Mouse (Mus musculus) embryonic facial prominence, embryonic 13.5 days (tissue): Measurements from ENCODE around the gene 2410004P03Rik. TPM values are rescaled to one million over a fixed set of nuclear protein-coding genes. Genes with fewer than 3 reads are reported as not detected.

Source experiments
- ATAC-seq: fragments of 200-750 bp; cut with Nextera tagmentation; 2 replicates; pipeline ENCODE4 v1.8.0; 2017; ENCODE audit warnings: low read depth; ENCODE audit not compliant: insufficient number of reproducible peaks, insufficient read depth, low FRiP score, low TSS enrichment
- H3K27ac ChIP-seq: fragments of 300-500 bp; sonication (generic); 2 replicates; pipeline ENCODE4 v1.5.1; 2015; ENCODE audit warnings: moderate library complexity, mild to moderate bottlenecking, inconsistent platforms
- H3K27me3 ChIP-seq: fragments of 300-500 bp; sonication (generic); 2 replicates; pipeline ENCODE4 v1.6.1; 2015; ENCODE audit warnings: mild to moderate bottlenecking, inconsistent platforms
- H3K36me3 ChIP-seq: fragments of 300-500 bp; sonication (generic); 2 replicates; pipeline ENCODE4 v1.6.1; 2015; ENCODE audit warnings: mild to moderate bottlenecking, inconsistent platforms
- H3K4me1 ChIP-seq: fragments of 300-500 bp; sonication (generic); 2 replicates; pipeline ENCODE4 v1.6.1; 2015; ENCODE audit warnings: inconsistent platforms
- H3K4me2 ChIP-seq: fragments of 300-500 bp; sonication (generic); 2 replicates; pipeline ENCODE4 v1.6.1; 2015; ENCODE audit warnings: moderate library complexity, mild to moderate bottlenecking, inconsistent platforms
- H3K4me3 ChIP-seq: fragments of 300-500 bp; sonication (generic); 2 replicates; pipeline ENCODE4 v1.5.1; 2015; ENCODE audit warnings: mild to moderate bottlenecking, inconsistent platforms
- H3K9ac ChIP-seq: fragments of 300-500 bp; sonication (generic); 2 replicates; pipeline ENCODE4 v1.6.1; 2015; ENCODE audit warnings: mild to moderate bottlenecking, inconsistent platforms
- H3K9me3 ChIP-seq: fragments of 300-500 bp; sonication (generic); 2 replicates; pipeline ENCODE4 v1.6.1; 2016; ENCODE audit warnings: inconsistent platforms
- WGBS: fragments of 180-500 bp; shearing (Covaris S2); methylation state at CpG from one replicate; pipeline ENCODE4 v1.1.7; 2015; ENCODE audit warnings: mixed read lengths; 5-methylcytosine and 5-hydroxymethylcytosine counted together
- polyA plus RNA-seq: library from polyadenylated mRNA; unstranded; fragments of >200 nt; fragmentation: Nextera tagmentation; extraction: Ambion mirVana; gene quantifications from 2 replicates; pipeline ENCODE4 v1.2.1, GENCODE M21; 2015

2410004P03Rik gene
- polyA plus RNA-seq, 1 experiment from 2014 or later: 1.9 TPM

- no peak overlapping the region for H3K4me2 ChIP-seq
- no peaks in the 10 kb centered on the region for H3K4me1 ChIP-seq
- no peaks in the 10 kb centered on the region for H3K36me3 ChIP-seq
- no peak overlapping the region for H3K4me3 ChIP-seq
- H3K9ac ChIP-seq: no peak overlapping the region
- ATAC-seq: no peak
- WGBS: 32% methylated on average over 4 of the region's 4 CpGs
- H3K27me3 ChIP-seq: no peaks in the 10 kb centered on the region
- no peak overlapping the region for H3K27ac ChIP-seq
- no peaks in the 10 kb centered on the region for H3K9me3 ChIP-seq
Measured at GRCm38 (mm10) chr12:17018468-17018867, 6.9 kb upstream of the 2410004P03Rik start.

- 66% methylated on average over 2 of the region's 2 CpGs for WGBS
- Histone ChIP-seq H3K4me1 (peaks cover 7% of the 10 kb centered on the region), H3K4me3 (no peak overlapping the region), H3K9ac (no peak overlapping the region), H3K27ac (no peak overlapping the region), H3K27me3 (0 out of 2 replicates have a peak, but pooled peaks cover 1% of the 10 kb centered on the region), H3K36me3 (no peaks in the 10 kb centered on the region), H3K4me2 (no peak overlapping the region), H3K9me3 (no peaks in the 10 kb centered on the region)
- no peak for ATAC-seq
Measured at GRCm38 (mm10) chr12:17015711-17016110, 4.2 kb upstream of the 2410004P03Rik start.

- no peak for ATAC-seq
- WGBS: 73% methylated on average over 2 of the region's 2 CpGs
- Histone ChIP-seq H3K9me3 (no peaks in the 10 kb centered on the region; the same call in 1 of the 2 replicates), H3K36me3 (no peaks in the 10 kb centered on the region), H3K4me3 (no peak overlapping the region), H3K4me1 (peaks cover 8% of the 10 kb centered on the region), H3K27me3 (0 out of 2 replicates have a peak, but pooled peaks cover 3% of the 10 kb centered on the region), H3K9ac (no peak overlapping the region), H3K27ac (no peak overlapping the region), H3K4me2 (no peak overlapping the region)
Measured at GRCm38 (mm10) chr12:17012067-17012899, 756 bp upstream of the 2410004P03Rik start.

- 0 out of 2 replicates have a peak, but pooled peaks cover 3% of the 10 kb centered on the region for H3K27me3 ChIP-seq
- H3K36me3 ChIP-seq: no peaks in the 10 kb centered on the region
- peaks cover 8% of the 10 kb centered on the region for H3K4me1 ChIP-seq
- no peak for ATAC-seq
- H3K4me2 ChIP-seq: no peak overlapping the region
- 93% methylated on average over 6 of the region's 6 CpGs for WGBS
- no peak overlapping the region for H3K9ac ChIP-seq
- H3K9me3 ChIP-seq: no peaks in the 10 kb centered on the region; the same call in 1 of the 2 replicates
- no peak overlapping the region for H3K4me3 ChIP-seq
- H3K27ac ChIP-seq: no peak overlapping the region
Measured at GRCm38 (mm10) chr12:17009466-17009865, 2.1 kb downstream of the 2410004P03Rik start.

- no peak overlapping the region for H3K4me3 ChIP-seq
- H3K4me1 ChIP-seq: peaks cover 22% of the 10 kb centered on the region
- no peaks in the 10 kb centered on the region for H3K36me3 ChIP-seq
- peaks cover 13% of the 10 kb centered on the region for H3K27me3 ChIP-seq
- H3K4me2 ChIP-seq: no peak overlapping the region
- 49% methylated on average over 4 of the region's 4 CpGs for WGBS
- H3K27ac ChIP-seq: no peak overlapping the region
- ATAC-seq: no peak
- no peaks in the 10 kb centered on the region for H3K9me3 ChIP-seq
- H3K9ac ChIP-seq: no peak overlapping the region
Measured at GRCm38 (mm10) chr12:17001211-17001610, 10.3 kb downstream of the 2410004P03Rik start.

GRCm38 (mm10) chr12:17000628-17001027, 10.9 kb downstream of the 2410004P03Rik start:
- no peaks in the 10 kb centered on the region for H3K36me3 ChIP-seq
- H3K9ac ChIP-seq: no peak overlapping the region
- ATAC-seq: no peak
- no peaks in the 10 kb centered on the region for H3K9me3 ChIP-seq
- no peak overlapping the region; the same call in 1 of the 2 replicates for H3K4me3 ChIP-seq
- no peak overlapping the region for H3K27ac ChIP-seq
- peak overlapping the region; percentile 84 for H3K4me2 ChIP-seq
- peaks cover 13% of the 10 kb centered on the region for H3K27me3 ChIP-seq
- WGBS: 53% methylated on average over 6 of the region's 6 CpGs
- peaks cover 22% of the 10 kb centered on the region for H3K4me1 ChIP-seq

- peaks cover 22% of the 10 kb centered on the region for H3K4me1 ChIP-seq
Measured at GRCm38 (mm10) chr12:16999739-17000497, 11.6 kb downstream of the 2410004P03Rik start, which contains the start of gene Pqlc3. Gene Pqlc3 (minus strand): TSS chr12:17000408.

GRCm38 (mm10) chr12:16999146-16999545, 12.4 kb downstream of the 2410004P03Rik start:
- Histone ChIP-seq H3K36me3 (no peaks in the 10 kb centered on the region), H3K9me3 (no peaks in the 10 kb centered on the region), H3K4me1 (peaks cover 22% of the 10 kb centered on the region), H3K9ac (peak overlapping the region; percentile 67; the same call in 1 of the 2 replicates), H3K27me3 (peaks cover 13% of the 10 kb centered on the region), H3K4me3 (peak overlapping the region; percentile 60), H3K27ac (peak overlapping the region; percentile 39), H3K4me2 (peak overlapping the region; percentile 84)
- no peak for ATAC-seq
- 7% methylated on average over 10 of the region's 10 CpGs for WGBS

More at GRCm38 (mm10) chr12:16999739-17000497, 11.6 kb downstream of the 2410004P03Rik start, which contains the start of gene Pqlc3:
- peak within 1 kb of the TSS; percentile 60 for H3K4me3 ChIP-seq
- under 1% methylated on average over 57 of the region's 57 CpGs for WGBS
- peak; percentile 86 for ATAC-seq
- peak within 1 kb of the TSS; percentile 81 for H3K27ac ChIP-seq
- H3K9me3 ChIP-seq: no peaks in the 10 kb centered on the region
- peak within 1 kb of the TSS; percentile 67 for H3K9ac ChIP-seq
- H3K4me2 ChIP-seq: peak within 1 kb of the TSS; percentile 84
- peaks cover 13% of the 10 kb centered on the region for H3K27me3 ChIP-seq
- no peaks in the 10 kb centered on the region for H3K36me3 ChIP-seq

GRCm38 (mm10) chr12:16996886-16997462, 14.6 kb downstream of the 2410004P03Rik start:
- Histone ChIP-seq H3K27me3 (peaks cover 11% of the 10 kb centered on the region), H3K9me3 (no peaks in the 10 kb centered on the region), H3K4me2 (no peak overlapping the region), H3K27ac (no peak overlapping the region), H3K36me3 (no peaks in the 10 kb centered on the region), H3K4me1 (peaks cover 22% of the 10 kb centered on the region), H3K4me3 (no peak overlapping the region), H3K9ac (no peak overlapping the region)
- WGBS: 82% methylated on average over 5 of the region's 5 CpGs
- no peak for ATAC-seq

- no peak overlapping the region for H3K27ac ChIP-seq
- H3K4me3 ChIP-seq: no peak overlapping the region
- peaks cover 22% of the 10 kb centered on the region for H3K4me1 ChIP-seq
- H3K9me3 ChIP-seq: no peaks in the 10 kb centered on the region
- H3K9ac ChIP-seq: no peak overlapping the region
- WGBS: 87% methylated on average over 5 of the region's 5 CpGs
- no peak for ATAC-seq
- peaks cover 6% of the 10 kb centered on the region for H3K27me3 ChIP-seq
- H3K36me3 ChIP-seq: no peaks in the 10 kb centered on the region
- H3K4me2 ChIP-seq: no peak overlapping the region
Measured at GRCm38 (mm10) chr12:16996281-16996680, 15.2 kb downstream of the 2410004P03Rik start.

- Histone ChIP-seq H3K4me1 (peaks cover 16% of the 10 kb centered on the region), H3K4me3 (no peak overlapping the region), H3K27ac (no peak overlapping the region), H3K9me3 (no peaks in the 10 kb centered on the region), H3K4me2 (no peak overlapping the region), H3K27me3 (no peaks in the 10 kb centered on the region; the same call in 1 of the 2 replicates), H3K9ac (no peak overlapping the region), H3K36me3 (peaks cover 2% of the 10 kb centered on the region; the same call in 1 of the 2 replicates)
- 83% methylated on average over 2 of the region's 2 CpGs for WGBS
- ATAC-seq: no peak
Measured at GRCm38 (mm10) chr12:16994291-16994690, 17.2 kb downstream of the 2410004P03Rik start.
